Mouse (Mus musculus) heart, embryonic 14.5 days (tissue): Measurements from ENCODE around the gene Mars. TPM values are rescaled to one million over a fixed set of nuclear protein-coding genes. Genes with fewer than 3 reads are reported as not detected.
"Not testable (repeated sequence)": the region's sequence is repeated elsewhere in the genome, so short reads cannot be mapped to it uniquely, and the experiment has no call there.

ENCODE experiments used
- ATAC-seq: fragments of 200-750 bp; cut with Nextera tagmentation; 2 replicates; pipeline ENCODE4 v1.8.0; 2017; ENCODE audit warnings: low read depth, moderate TSS enrichment; ENCODE audit not compliant: insufficient number of reproducible peaks, insufficient read depth, low FRiP score
- H3K27ac ChIP-seq, 2 experiments: fragments of 200-500 bp in 1 of 2; fragments of 300-500 bp in 1 of 2; sonication (generic) in 1 of 2; replicated peaks in 1 of 2; 2 replicates each; pipeline ENCODE4 v1.5.1; 2012 to 2014; ENCODE audit warnings: low read depth in 2 of 2, low read length in 2 of 2, control low read depth in 1 of 2, mild to moderate bottlenecking in 1 of 2, mixed read lengths in 1 of 2; ENCODE audit not compliant: control insufficient read depth in 1 of 2, insufficient read depth in 1 of 2
- H3K27me3 ChIP-seq: fragments of 300-500 bp; sonication (generic); 2 replicates; pipeline ENCODE4 v1.6.1; 2014; ENCODE audit warnings: mild to moderate bottlenecking, low read length, control low read depth; ENCODE audit not compliant: control insufficient read depth, insufficient read depth
- H3K36me3 ChIP-seq: fragments of 300-500 bp; sonication (generic); 2 replicates; pipeline ENCODE4 v1.6.1; 2014; ENCODE audit warnings: mild to moderate bottlenecking, control low read depth, low read length, mixed read lengths; ENCODE audit not compliant: control insufficient read depth, insufficient read depth
- H3K4me1 ChIP-seq, 2 experiments: fragments of 200-500 bp in 1 of 2; fragments of 300-500 bp in 1 of 2; sonication (generic) in 1 of 2; 2 replicates each; pipeline ENCODE4 v1.6.1; 2012 to 2014; ENCODE audit warnings: low read length in 2 of 2, control low read depth in 1 of 2, mixed read lengths in 1 of 2; ENCODE audit not compliant: control insufficient read depth in 2 of 2, insufficient read depth in 2 of 2
- H3K4me2 ChIP-seq: fragments of 300-500 bp; sonication (generic); 2 replicates; pipeline ENCODE4 v1.6.1; 2014; ENCODE audit warnings: mild to moderate bottlenecking, low read length
- H3K4me3 ChIP-seq, 2 experiments: fragments of 200-500 bp in 1 of 2; fragments of 300-500 bp in 1 of 2; sonication (generic) in 1 of 2; 2 replicates each; pipeline ENCODE4 v1.5.1; 2012 to 2014; ENCODE audit warnings: low read length in 2 of 2, mild to moderate bottlenecking in 2 of 2, control low read depth in 1 of 2, low read depth in 1 of 2, moderate library complexity in 1 of 2; ENCODE audit not compliant: control insufficient read depth in 1 of 2, insufficient read depth in 1 of 2
- H3K9ac ChIP-seq: fragments of 300-500 bp; sonication (generic); 2 replicates; pipeline ENCODE4 v1.6.1; 2014; ENCODE audit warnings: mild to moderate bottlenecking, low read length
- H3K9me3 ChIP-seq: fragments of 300-500 bp; sonication (generic); 2 replicates; pipeline ENCODE4 v1.6.1; 2016; ENCODE audit warnings: low read length, control low read depth; ENCODE audit not compliant: control insufficient read depth
- WGBS: fragments of 180-500 bp; shearing (Covaris S2); extraction: QIAGEN DNeasy Blood & Tissue Kit; methylation state at CpG from one replicate; pipeline ENCODE4 v1.1.7; 2014; 5-methylcytosine and 5-hydroxymethylcytosine counted together
- polyA plus RNA-seq: library from polyadenylated mRNA; unstranded; fragments of >200 nt; fragmentation: Nextera tagmentation; extraction: Ambion mirVana; gene quantifications from 2 replicates; pipeline ENCODE4 v1.2.1, GENCODE M21; 2014

The Mars gene
- polyA plus RNA-seq, 1 experiment from 2014 or later = 76.1 TPM

DNA sequence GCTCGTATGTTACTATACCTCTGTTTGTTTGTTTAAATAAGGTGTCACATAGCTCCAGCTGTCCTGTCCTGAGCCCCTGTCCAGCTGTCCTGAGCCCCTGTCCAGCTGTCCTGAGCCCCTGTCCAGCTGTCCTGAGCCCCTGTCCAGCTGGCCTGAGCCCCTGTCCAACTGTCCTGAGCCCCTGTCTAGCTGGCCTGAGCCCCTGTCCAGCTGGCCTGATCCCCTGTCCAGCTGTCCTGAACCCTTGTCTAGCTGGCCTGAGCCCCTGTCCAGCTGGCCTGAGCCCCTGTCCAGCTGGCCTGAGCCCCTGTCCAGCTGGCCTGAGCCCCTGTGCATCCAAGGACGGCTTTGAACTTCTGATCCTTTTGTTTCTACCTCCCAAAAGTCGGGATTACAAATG is 2.4 kb downstream of the Mars start:
- not testable (repeated sequence) for H3K4me1 ChIP-seq, H3K9ac ChIP-seq, ATAC-seq, H3K9me3 ChIP-seq, H3K4me3 ChIP-seq, H3K27ac ChIP-seq, H3K27me3 ChIP-seq, H3K4me2 ChIP-seq
- H3K36me3 ChIP-seq = peaks cover 49% of the 10 kb centered on the region
- 88% methylated on average over 3 of the region's 3 CpGs for WGBS

GRCm38 (mm10) chr10:127303136-127303535 is 8.4 kb downstream of the Mars start:
- ATAC-seq = no peak
- H3K9ac ChIP-seq = no peak overlapping the region
- H3K4me2 ChIP-seq = no peak overlapping the region
- no peak overlapping the region for H3K27ac ChIP-seq
- no peaks in the 10 kb centered on the region for H3K9me3 ChIP-seq
- 90% methylated on average over 11 of the region's 11 CpGs for WGBS
- no peaks in the 10 kb centered on the region for H3K27me3 ChIP-seq
- H3K36me3 ChIP-seq = peaks cover 97% of the 10 kb centered on the region
- no peaks in the 10 kb centered on the region for H3K4me1 ChIP-seq
- no peak overlapping the region for H3K4me3 ChIP-seq

- H3K9me3 ChIP-seq = no peaks in the 10 kb centered on the region
- no peak overlapping the region for H3K4me2 ChIP-seq
- no peak overlapping the region for H3K9ac ChIP-seq
- 90% methylated on average over 6 of the region's 6 CpGs for WGBS
- no peak overlapping the region for H3K27ac ChIP-seq
- no peak for ATAC-seq
- no peaks in the 10 kb centered on the region for H3K27me3 ChIP-seq
- H3K4me3 ChIP-seq = no peak overlapping the region
- H3K36me3 ChIP-seq = peaks cover 97% of the 10 kb centered on the region
- peaks cover 9 to 14% of the 10 kb centered on the region in 2 experiments for H3K4me1 ChIP-seq
Observed at GRCm38 (mm10) chr10:127300361-127300760, 11.2 kb downstream of the Mars start.

DNA sequence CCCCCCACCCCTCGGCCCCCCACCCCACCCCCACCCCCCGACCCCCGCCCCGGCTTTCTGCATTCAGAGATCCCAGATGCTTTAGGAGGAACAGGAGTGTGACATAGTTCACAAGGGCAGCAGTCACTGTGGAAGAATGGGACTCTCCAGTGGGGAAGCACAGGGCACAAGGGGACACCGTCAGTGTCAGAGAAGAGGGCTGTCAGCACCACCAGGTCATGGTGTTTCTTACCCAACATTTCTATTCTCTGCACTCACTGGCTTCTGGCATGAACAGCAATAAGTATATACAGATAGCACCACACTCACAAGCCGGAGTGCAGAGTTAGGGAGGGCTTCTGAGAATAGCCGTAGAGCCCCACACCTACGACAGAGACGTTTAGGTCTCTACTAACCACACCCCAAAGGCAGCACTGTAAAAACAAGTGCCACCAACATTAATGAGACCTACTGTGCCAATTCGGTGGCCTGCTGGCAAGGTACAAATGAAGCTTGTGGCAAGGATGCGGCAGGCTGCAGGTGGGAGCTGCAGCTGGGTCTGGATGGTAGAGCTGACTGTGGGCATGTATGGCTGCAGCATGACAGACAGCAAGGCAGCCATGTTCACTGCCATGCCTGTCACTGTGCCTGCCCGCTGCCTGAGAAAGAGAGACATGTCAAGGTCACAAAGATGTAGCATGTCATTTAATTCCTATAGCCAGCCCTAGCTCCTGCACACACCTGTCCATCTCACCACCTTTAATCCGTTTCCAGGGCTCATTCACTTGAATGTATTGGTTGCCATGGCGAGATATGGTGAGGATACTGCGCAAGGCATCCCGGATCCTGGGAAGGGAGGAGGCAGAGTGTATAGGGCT is 14.3 kb downstream of the Mars start:
- H3K27me3 ChIP-seq = no peaks in the 10 kb centered on the region
- ATAC-seq = no peak; the same call in 1 of the 2 replicates
- H3K4me1 ChIP-seq = peaks cover 14 to 33% of the 10 kb centered on the region in 2 experiments
- H3K4me3 ChIP-seq = no peak overlapping the region
- peaks cover 90% of the 10 kb centered on the region for H3K36me3 ChIP-seq
- peak overlapping the region; percentile 5; the same call in 1 of the 2 replicates for H3K9ac ChIP-seq
- H3K27ac ChIP-seq = peak overlapping the region; percentile 18 to 46; a peak in 3 of 4 replicates
- no peaks in the 10 kb centered on the region for H3K9me3 ChIP-seq
- WGBS = 55% methylated on average over 16 of the region's 16 CpGs
- no peak overlapping the region for H3K4me2 ChIP-seq

GRCm38 (mm10) chr10:127295986-127296794 is 15.4 kb downstream of the Mars start:
- Histone ChIP-seq H3K27ac (peak overlapping the region in 1 of 2 experiments; percentile 46; a peak in 2 of 4 replicates), H3K9me3 (no peaks in the 10 kb centered on the region), H3K36me3 (peaks cover 80% of the 10 kb centered on the region), H3K27me3 (no peaks in the 10 kb centered on the region), H3K4me3 (no peak overlapping the region), H3K9ac (no peak overlapping the region), H3K4me1 (peaks cover 14 to 42% of the 10 kb centered on the region in 2 experiments), H3K4me2 (no peak overlapping the region)
- WGBS = 80% methylated on average over 24 of the region's 24 CpGs
- no peak for ATAC-seq

DNA sequence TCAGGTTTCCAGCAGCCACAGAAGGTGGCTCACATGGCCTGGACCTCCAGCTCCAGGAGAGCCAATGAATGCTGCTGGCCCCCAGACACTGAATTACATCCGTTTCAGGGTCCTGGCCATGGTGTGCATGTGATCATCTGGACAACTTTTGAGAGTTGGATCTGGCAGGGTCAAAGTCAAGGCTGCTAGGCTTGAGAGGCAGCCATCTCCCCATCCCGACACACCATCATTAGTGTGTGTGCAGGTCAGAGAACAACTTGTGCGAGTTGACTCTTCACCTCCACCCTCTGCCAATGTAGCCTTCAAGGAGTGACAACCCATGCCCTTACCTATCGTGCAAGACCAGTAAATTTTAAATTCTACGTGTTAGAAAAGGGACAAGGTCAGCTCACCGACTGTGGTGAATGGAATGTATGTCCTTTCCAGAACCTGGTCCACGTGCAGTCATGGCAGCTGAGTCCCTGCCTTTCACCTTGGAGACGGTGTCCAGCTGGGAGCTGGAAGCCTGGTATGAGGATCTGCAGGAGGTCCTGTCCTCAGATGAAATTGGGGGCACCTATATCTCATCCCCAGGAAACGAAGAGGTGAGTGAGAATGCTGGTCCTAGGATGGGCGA is 16.6 kb downstream of the Mars start:
- Histone ChIP-seq H3K27ac (no peak overlapping the region), H3K4me3 (no peak overlapping the region), H3K9me3 (no peaks in the 10 kb centered on the region), H3K27me3 (no peaks in the 10 kb centered on the region), H3K4me2 (no peak overlapping the region), H3K9ac (no peak overlapping the region), H3K36me3 (peaks cover 69% of the 10 kb centered on the region), H3K4me1 (peaks cover 14 to 43% of the 10 kb centered on the region in 2 experiments)
- no peak for ATAC-seq
- 83% methylated on average over 10 of the region's 10 CpGs for WGBS

DNA sequence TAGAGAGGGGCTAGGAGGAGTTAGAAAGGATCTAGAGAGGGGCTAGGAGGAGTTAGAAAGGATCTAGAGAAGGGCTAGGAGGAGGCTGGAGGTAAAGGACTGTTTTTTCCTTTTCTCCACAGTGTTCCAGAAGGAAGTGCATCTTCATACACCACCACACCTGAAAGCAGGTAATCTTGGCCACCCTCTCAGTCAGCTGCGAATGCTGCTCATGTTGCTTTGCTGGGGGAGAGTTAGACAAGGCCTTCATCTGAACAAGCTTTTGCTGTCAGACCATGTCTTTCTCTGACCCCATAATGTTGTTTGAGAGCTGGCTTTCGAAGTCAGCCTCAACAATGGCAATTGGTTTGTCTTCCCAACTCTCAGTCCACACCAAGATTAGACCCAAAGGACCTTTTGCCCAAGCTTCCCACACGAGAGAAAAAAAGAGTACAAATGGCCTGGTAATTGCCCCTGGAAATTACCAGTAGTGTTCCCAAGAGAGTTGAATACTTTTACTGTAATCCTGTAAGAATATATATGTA is 17.9 kb downstream of the Mars start:
- 85% methylated on average over 3 of the region's 3 CpGs for WGBS
- Histone ChIP-seq H3K4me2 (peak overlapping the region; percentile 98; the same call in 1 of the 2 replicates), H3K4me3 (no peak overlapping the region), H3K9me3 (no peaks in the 10 kb centered on the region), H3K27ac (0 out of 4 replicates have a peak overlapping the region, but pooled peaks of 1 of the 2 experiments have one; percentile 99), H3K4me1 (peaks cover 20 to 48% of the 10 kb centered on the region in 2 experiments), H3K36me3 (peaks cover 55% of the 10 kb centered on the region), H3K27me3 (no peaks in the 10 kb centered on the region), H3K9ac (peak overlapping the region; percentile 91; the same call in 1 of the 2 replicates)
- ATAC-seq = no peak
